Mouse (Mus musculus): ENCODE results near the gene Cyp17a1. TPM values are rescaled to one million over a fixed set of nuclear protein-coding genes. Genes with fewer than 3 reads are reported as not detected.

Cyp17a1 gene
- polyA plus RNA-seq, 1 experiment = not detected

GRCm38 (mm10) chr19:46701156-46701555 lies 28.2 kb upstream of the Cyp17a1 start:
- H3K4me1 ChIP-seq (ENCODE audit: control insufficient read depth, insufficient read depth, low read length) = peaks cover 16% of the 10 kb centered on the region
- H3K27ac ChIP-seq (ENCODE audit: insufficient read depth, low read depth, low read length) = no peak overlapping the region
- H3K4me3 ChIP-seq (ENCODE audit: insufficient read depth, low read depth, low read length) = no peak overlapping the region
- WGBS = 89% methylated on average over 9 of the region's 9 CpGs
- no peak for TF ChIP-seq POLR2A (IDR thresholded peaks at IDR 0.05; ENCODE audit: insufficient read depth, low read depth, low read length)
- TF ChIP-seq CTCF (IDR thresholded peaks at IDR 0.05; ENCODE audit: insufficient read depth, low read depth, low read length) = no peak

GRCm38 (mm10) chr19:46699011-46699481 lies 26.1 kb upstream of the Cyp17a1 start:
- 50% methylated on average over 10 of the region's 10 CpGs for WGBS
- Histone ChIP-seq H3K4me3 (ENCODE audit: insufficient read depth, low read depth, low read length) (no peak overlapping the region), H3K27ac (ENCODE audit: insufficient read depth, low read depth, low read length) (no peak overlapping the region), H3K4me1 (ENCODE audit: control insufficient read depth, insufficient read depth, low read length) (peaks cover 16% of the 10 kb centered on the region)
- TF ChIP-seq CTCF (IDR thresholded peaks at IDR 0.05; ENCODE audit: insufficient read depth, low read depth, low read length) (no peak), POLR2A (IDR thresholded peaks at IDR 0.05; ENCODE audit: insufficient read depth, low read depth, low read length) (no peak)

- Histone ChIP-seq H3K4me3 (ENCODE audit: insufficient read depth, low read depth, low read length) (no peak overlapping the region), H3K4me1 (ENCODE audit: control insufficient read depth, insufficient read depth, low read length) (peaks cover 16% of the 10 kb centered on the region), H3K27ac (ENCODE audit: insufficient read depth, low read depth, low read length) (peak overlapping the region; percentile 31; the same call in 1 of the 2 replicates)
- WGBS = 64% methylated on average over 19 of the region's 19 CpGs
- TF ChIP-seq POLR2A (IDR thresholded peaks at IDR 0.05; ENCODE audit: insufficient read depth, low read depth, low read length) = no peak
- TF ChIP-seq CTCF (IDR thresholded peaks at IDR 0.05; ENCODE audit: insufficient read depth, low read depth, low read length) = no peak
These were observed 25.0 kb upstream of the Cyp17a1 start for GRCm38 (mm10) chr19:46697840-46698517.

- Histone ChIP-seq H3K27ac (ENCODE audit: insufficient read depth, low read depth, low read length) (no peak overlapping the region), H3K4me3 (ENCODE audit: insufficient read depth, low read depth, low read length) (no peak overlapping the region), H3K4me1 (ENCODE audit: control insufficient read depth, insufficient read depth, low read length) (peaks cover 16% of the 10 kb centered on the region)
- TF ChIP-seq POLR2A (IDR thresholded peaks at IDR 0.05; ENCODE audit: insufficient read depth, low read depth, low read length) (no peak), CTCF (IDR thresholded peaks at IDR 0.05; ENCODE audit: insufficient read depth, low read depth, low read length) (no peak)
- 75% methylated on average over 7 of the region's 7 CpGs for WGBS
These were observed 24.0 kb upstream of the Cyp17a1 start for GRCm38 (mm10) chr19:46696943-46697342.

- peaks cover 16% of the 10 kb centered on the region for H3K4me1 ChIP-seq (ENCODE audit: control insufficient read depth, insufficient read depth, low read length)
- TF ChIP-seq CTCF (IDR thresholded peaks at IDR 0.05; ENCODE audit: insufficient read depth, low read depth, low read length) (no peak), POLR2A (IDR thresholded peaks at IDR 0.05; ENCODE audit: insufficient read depth, low read depth, low read length) (no peak)
- 95% methylated on average over 8 of the region's 8 CpGs for WGBS
These were observed 23.5 kb upstream of the Cyp17a1 start for GRCm38 (mm10) chr19:46696482-46696881.

GRCm38 (mm10) chr19:46693146-46693545 lies 20.2 kb upstream of the Cyp17a1 start:
- no peak overlapping the region for H3K27ac ChIP-seq (ENCODE audit: insufficient read depth, low read depth, low read length)
- TF ChIP-seq POLR2A (IDR thresholded peaks at IDR 0.05; ENCODE audit: insufficient read depth, low read depth, low read length) (no peak), CTCF (IDR thresholded peaks at IDR 0.05; ENCODE audit: insufficient read depth, low read depth, low read length) (no peak)
- WGBS = 77% methylated on average over 4 of the region's 4 CpGs
- no peak overlapping the region for H3K4me3 ChIP-seq (ENCODE audit: insufficient read depth, low read depth, low read length)
- peaks cover 4% of the 10 kb centered on the region for H3K4me1 ChIP-seq (ENCODE audit: control insufficient read depth, insufficient read depth, low read length)

More at GRCm38 (mm10) chr19:46696482-46696881, 23.5 kb upstream of the Cyp17a1 start:
- Histone ChIP-seq H3K4me3 (ENCODE audit: insufficient read depth, low read depth, low read length) (no peak overlapping the region), H3K27ac (ENCODE audit: insufficient read depth, low read depth, low read length) (no peak overlapping the region)

GRCm38 (mm10) chr19:46691078-46691477 lies 18.1 kb upstream of the Cyp17a1 start:
- Histone ChIP-seq H3K27ac (ENCODE audit: insufficient read depth, low read depth, low read length) (no peak overlapping the region), H3K4me3 (ENCODE audit: insufficient read depth, low read depth, low read length) (no peak overlapping the region), H3K4me1 (ENCODE audit: control insufficient read depth, insufficient read depth, low read length) (no peaks in the 10 kb centered on the region)
- 69% methylated on average over 2 of the region's 2 CpGs for WGBS
- TF ChIP-seq POLR2A (IDR thresholded peaks at IDR 0.05; ENCODE audit: insufficient read depth, low read depth, low read length) (no peak), CTCF (IDR thresholded peaks at IDR 0.05; ENCODE audit: insufficient read depth, low read depth, low read length) (no peak)

- H3K27ac ChIP-seq (ENCODE audit: insufficient read depth, low read depth, low read length) = no peak overlapping the region; the same call in 1 of the 2 replicates
- peak overlapping the region; percentile 96 for H3K4me3 ChIP-seq (ENCODE audit: insufficient read depth, low read depth, low read length)
- TF ChIP-seq POLR2A (IDR thresholded peaks at IDR 0.05; ENCODE audit: insufficient read depth, low read depth, low read length) (no peak), CTCF (IDR thresholded peaks at IDR 0.05; ENCODE audit: insufficient read depth, low read depth, low read length) (no peak)
- no peaks in the 10 kb centered on the region for H3K4me1 ChIP-seq (ENCODE audit: control insufficient read depth, insufficient read depth, low read length)
- WGBS = 54% methylated on average over 11 of the region's 11 CpGs
These were observed 17.4 kb upstream of the Cyp17a1 start for GRCm38 (mm10) chr19:46690387-46690786.

- Histone ChIP-seq H3K4me3 (ENCODE audit: insufficient read depth, low read depth, low read length) (peak within 1 kb of the TSS; percentile 96), H3K4me1 (ENCODE audit: control insufficient read depth, insufficient read depth, low read length) (no peaks in the 10 kb centered on the region), H3K27ac (ENCODE audit: insufficient read depth, low read depth, low read length) (peak within 1 kb of the TSS; percentile 99)
- TF ChIP-seq CTCF (IDR thresholded peaks at IDR 0.05; ENCODE audit: insufficient read depth, low read depth, low read length) (no peak), POLR2A (IDR thresholded peaks at IDR 0.05; ENCODE audit: insufficient read depth, low read depth, low read length) (peak; percentile 40; the same call in 1 of the 2 replicates)
- WGBS = 1% methylated on average over 44 of the region's 44 CpGs
These were observed 16.7 kb upstream of the Cyp17a1 start, which contains the start of gene Borcs7 for GRCm38 (mm10) chr19:46689460-46690372. Borcs7 (plus strand) TSS chr19:46689906.

All from olfactory bulb, adult 2 months (tissue).